Mouse (Mus musculus): ENCODE results near the gene Duox1.

- TF ChIP-seq CTCF (IDR thresholded peaks at IDR 0.05; ENCODE audit: control insufficient read depth, insufficient read depth, low read length) (no peak), POLR2A (IDR thresholded peaks at IDR 0.05; ENCODE audit: borderline replicate concordance, control insufficient read depth, low read depth, low read length) (no peak)
These were observed 63.8 kb downstream of the Duox1 start for GRCm38 (mm10) chr2:122379292-122379650.

All from bone marrow, adult 2 months (tissue).